Mouse (Mus musculus) MN1 (cell line): ENCODE measurements around the gene Pamr1.

ENCODE experiments used
- DNase-seq: peaks from one replicate; pipeline ENCODE4 v3.0.0-alpha.2; 2016; ENCODE audit warnings: low spot score

The Pamr1 gene

DNA sequence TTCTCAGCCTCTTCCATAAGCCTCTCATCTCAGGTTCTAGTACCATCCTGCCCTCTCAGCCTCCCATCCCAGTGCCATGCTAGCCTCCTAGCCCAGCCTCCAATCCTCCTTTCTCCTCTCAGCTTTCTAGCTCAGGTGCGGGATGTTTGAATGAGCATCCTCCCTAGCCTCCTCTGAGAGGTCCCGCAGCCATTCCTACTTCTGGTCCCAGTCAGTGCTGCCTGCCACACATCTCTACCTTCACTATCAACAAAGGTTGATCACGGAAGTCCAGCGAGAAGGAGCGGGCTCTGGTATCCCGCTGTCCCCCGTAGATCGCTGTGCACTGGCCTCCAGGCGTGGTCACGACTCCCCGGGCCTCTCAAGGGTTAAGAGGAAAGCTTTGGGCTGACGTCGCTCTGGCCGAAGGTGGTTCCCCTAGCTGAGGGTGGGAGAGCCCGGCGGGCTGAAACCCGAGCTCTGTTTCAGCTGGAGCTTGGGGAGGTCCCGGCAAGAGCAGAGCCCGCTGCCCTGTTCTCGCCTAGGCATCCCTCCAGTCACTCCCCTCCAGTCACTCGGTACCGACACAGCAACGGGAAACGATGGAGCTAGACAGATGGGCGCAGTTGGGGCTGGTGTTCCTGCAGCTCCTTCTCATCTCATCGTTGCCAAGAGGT lies at the start of gene Pamr1:
TSS of gene Pamr1 (plus strand) at position 402 of the 656 bp plus-strand sequence.
- no peak for DNase-seq

DNA sequence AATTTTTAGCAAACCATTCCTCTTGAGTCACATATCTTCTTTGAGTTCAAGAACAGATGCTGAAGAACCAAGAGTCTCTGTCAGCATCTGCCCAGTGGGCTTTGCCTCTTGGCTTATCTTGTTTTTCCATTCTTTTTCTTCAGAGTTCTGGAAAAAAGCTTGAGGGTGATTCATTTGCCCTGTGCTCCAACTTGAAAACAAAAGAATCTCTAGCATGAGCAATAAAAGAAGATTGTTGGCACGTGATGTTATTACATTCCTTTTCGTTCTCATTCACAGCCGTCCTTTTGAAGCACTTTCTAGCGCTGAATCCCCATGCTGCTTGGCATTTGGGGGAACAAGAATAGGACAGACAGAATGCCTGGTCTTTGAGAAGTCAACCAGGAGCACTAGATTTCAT lies 42.2 kb upstream of the Pamr1 start:
- no peak for DNase-seq

GRCm38 (mm10) chr2:102508154-102508553 lies 41.7 kb upstream of the Pamr1 start:
- DNase-seq = no peak

GRCm38 (mm10) chr2:102519956-102520355 lies 29.9 kb upstream of the Pamr1 start:
- DNase-seq = no peak

GRCm38 (mm10) chr2:102527563-102527962 lies 22.2 kb upstream of the Pamr1 start:
- DNase-seq = no peak

- no peak for DNase-seq
Measured at GRCm38 (mm10) chr2:102533437-102533836, 16.4 kb upstream of the Pamr1 start.

GRCm38 (mm10) chr2:102536766-102537165 lies 13.0 kb upstream of the Pamr1 start:
- DNase-seq = no peak

- DNase-seq = no peak
Measured at GRCm38 (mm10) chr2:102540438-102541230, 9.2 kb upstream of the Pamr1 start.

DNA sequence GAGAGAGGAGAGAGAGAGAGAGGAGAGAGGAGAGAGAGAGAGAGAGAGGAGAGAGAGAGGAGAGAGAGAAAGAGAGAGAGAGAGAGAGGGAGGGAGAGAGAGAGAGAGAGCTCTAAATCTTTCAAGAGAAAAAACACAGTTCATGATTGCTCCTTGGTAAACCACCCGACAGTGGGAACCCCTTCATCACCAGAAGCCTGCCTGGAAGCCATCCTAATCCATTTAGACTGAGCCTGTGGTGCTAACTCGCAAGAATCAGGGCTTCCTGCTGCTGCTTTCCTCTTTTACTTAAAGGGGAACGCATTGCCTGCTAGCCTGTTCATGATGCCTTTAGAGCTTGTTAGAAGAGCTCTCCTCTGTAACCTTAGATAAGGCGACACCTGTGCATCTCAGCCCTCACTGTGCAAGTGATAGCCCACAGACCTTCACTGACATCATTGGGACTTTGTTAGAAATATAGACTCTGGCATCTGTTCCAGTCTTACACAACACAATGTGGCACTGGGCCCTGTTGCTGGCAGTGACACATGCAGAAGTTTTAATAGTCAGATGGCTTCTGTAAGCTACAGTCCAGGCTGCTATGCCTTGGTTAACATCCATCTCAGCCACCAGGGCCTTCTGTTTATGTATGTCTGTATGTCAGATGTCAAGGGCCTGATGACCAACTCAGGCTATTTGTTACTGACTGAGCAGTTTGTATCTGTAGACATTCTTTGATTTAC lies 8.2 kb upstream of the Pamr1 start:
- DNase-seq = no peak

- no peak for DNase-seq
Measured at GRCm38 (mm10) chr2:102543961-102544719, 5.7 kb upstream of the Pamr1 start.

GRCm38 (mm10) chr2:102550910-102551582 lies 1.2 kb downstream of the Pamr1 start:
- no peak for DNase-seq

- DNase-seq = no peak
Measured at GRCm38 (mm10) chr2:102551594-102551993, 1.8 kb downstream of the Pamr1 start.

- DNase-seq = no peak
Measured at GRCm38 (mm10) chr2:102552095-102552537, 2.3 kb downstream of the Pamr1 start.

- no peak for DNase-seq
Measured at GRCm38 (mm10) chr2:102557085-102557484, 7.3 kb downstream of the Pamr1 start.

DNA sequence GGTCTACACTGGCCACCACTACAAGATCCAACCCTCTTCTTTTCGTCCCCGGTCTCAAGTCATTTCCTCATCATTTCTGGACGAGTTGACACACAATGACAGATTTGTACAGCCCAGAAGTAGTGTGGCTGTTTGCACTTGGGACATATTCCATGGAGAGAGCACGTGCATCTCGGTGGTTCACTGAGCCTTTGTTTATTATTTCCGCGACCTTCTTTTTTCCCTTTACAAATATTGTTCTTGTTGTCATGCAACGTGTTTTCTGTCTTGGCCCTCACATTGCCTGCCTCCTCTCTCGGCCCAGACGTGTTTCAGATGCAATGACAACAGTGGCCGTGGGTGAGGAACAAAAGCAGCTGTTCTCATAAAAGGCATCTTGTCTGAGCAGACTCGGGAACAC lies 9.2 kb downstream of the Pamr1 start:
- no peak for DNase-seq

DNA sequence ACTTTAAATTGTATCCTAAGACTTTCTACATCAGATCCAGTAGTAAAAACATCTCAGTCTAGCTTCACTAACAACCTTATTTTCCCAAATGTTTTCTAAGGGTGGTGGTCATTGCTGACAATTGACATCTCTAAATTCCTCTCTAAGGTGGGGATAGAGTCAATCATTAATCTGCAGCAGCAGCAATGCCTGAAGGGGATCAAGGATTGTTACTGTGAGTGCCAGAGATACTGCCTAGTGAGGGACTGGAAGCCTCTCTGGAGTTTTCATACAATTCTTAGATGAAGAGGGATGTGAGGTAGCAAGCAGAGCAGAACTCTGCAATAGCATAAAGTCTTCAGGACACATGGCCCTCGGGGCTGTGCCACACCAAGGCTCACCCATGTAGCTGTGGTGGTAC lies 14.0 kb downstream of the Pamr1 start:
- no peak for DNase-seq

DNA sequence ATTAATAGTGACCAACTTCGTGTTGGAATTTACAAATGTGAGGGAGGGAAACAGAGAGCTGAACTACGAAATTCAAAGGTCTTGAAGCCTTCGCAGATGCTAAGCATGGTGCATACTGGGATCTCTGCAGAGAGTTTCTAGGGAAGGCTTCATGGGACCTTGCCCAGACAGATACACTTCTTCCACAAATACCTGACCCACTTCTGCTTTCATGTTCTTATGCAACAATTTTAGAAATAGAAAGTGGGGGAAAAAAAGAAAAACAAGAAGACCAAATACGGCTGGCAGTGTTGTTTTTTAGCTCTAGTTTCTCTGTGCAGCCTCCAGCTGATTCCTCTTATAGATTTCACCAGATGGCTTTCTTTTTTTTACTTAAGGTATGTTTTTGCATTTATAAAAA lies 29.4 kb downstream of the Pamr1 start:
- DNase-seq = no peak

- DNase-seq = no peak
Measured at GRCm38 (mm10) chr2:102589977-102590376, 40.2 kb downstream of the Pamr1 start.

DNA sequence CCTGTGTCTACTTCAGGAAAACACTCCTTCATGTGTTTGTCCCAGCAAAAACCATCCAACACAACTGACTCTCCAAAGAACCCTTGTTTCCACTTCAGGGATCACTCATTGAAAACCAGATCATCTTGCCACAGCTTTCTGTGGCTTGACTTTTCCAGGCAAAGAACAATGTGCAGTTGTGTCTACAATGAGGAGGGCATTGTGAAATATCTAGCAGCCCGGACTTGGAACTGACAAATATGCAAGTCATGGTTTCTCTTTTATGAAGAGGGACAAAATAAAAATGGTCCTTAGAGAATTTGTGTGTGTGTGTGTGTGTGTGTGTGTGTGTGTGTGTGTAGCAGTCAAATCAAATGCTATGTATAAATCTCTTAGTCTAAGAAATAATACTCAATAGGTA lies 44.7 kb downstream of the Pamr1 start:
- no peak for DNase-seq

- no peak for DNase-seq
Measured at GRCm38 (mm10) chr2:102595395-102596130, 45.8 kb downstream of the Pamr1 start.
